Mouse (Mus musculus) midbrain, embryonic 16.5 days (tissue): Measurements from ENCODE around the gene Oasl2. TPM values are rescaled to one million over a fixed set of nuclear protein-coding genes. Genes with fewer than 3 reads are reported as not detected.
"Not testable (repeated sequence)": the region's sequence is repeated elsewhere in the genome, so short reads cannot be mapped to it uniquely, and the experiment has no call there.

ENCODE experiments used
- ATAC-seq: fragments of 200-750 bp; cut with Nextera tagmentation; 2 replicates; pipeline ENCODE4 v1.8.0; 2017; ENCODE audit warnings: moderate TSS enrichment
- H3K27ac ChIP-seq: fragments of 300-500 bp; sonication (generic); 2 replicates; pipeline ENCODE4 v1.5.1; 2014; ENCODE audit warnings: mild to moderate bottlenecking, low read length, mixed read lengths
- H3K27me3 ChIP-seq: fragments of 300-500 bp; sonication (generic); 2 replicates; pipeline ENCODE4 v1.6.1; 2014; ENCODE audit warnings: low read depth, low read length, mixed read lengths; ENCODE audit not compliant: control insufficient read depth, insufficient read depth
- H3K36me3 ChIP-seq: fragments of 300-500 bp; sonication (generic); 2 replicates; pipeline ENCODE4 v1.6.1; 2014; ENCODE audit warnings: mild to moderate bottlenecking, low read length, moderate library complexity, mixed read lengths; ENCODE audit not compliant: control insufficient read depth, insufficient read depth
- H3K4me1 ChIP-seq: fragments of 300-500 bp; sonication (generic); 2 replicates; pipeline ENCODE4 v1.6.1; 2014; ENCODE audit warnings: mild to moderate bottlenecking, low read length, mixed read lengths; ENCODE audit not compliant: control insufficient read depth, insufficient read depth
- H3K4me2 ChIP-seq: fragments of 300-500 bp; sonication (generic); 2 replicates; pipeline ENCODE4 v1.6.1; 2014; ENCODE audit warnings: mild to moderate bottlenecking, low read length, mixed read lengths
- H3K4me3 ChIP-seq: fragments of 300-500 bp; sonication (generic); 2 replicates; pipeline ENCODE4 v1.5.1; 2014; ENCODE audit warnings: low read depth, mild to moderate bottlenecking, low read length, moderate library complexity, mixed read lengths
- H3K9ac ChIP-seq: fragments of 300-500 bp; sonication (generic); 2 replicates; pipeline ENCODE4 v1.6.1; 2014; ENCODE audit warnings: low read depth, low read length, mixed read lengths
- H3K9me3 ChIP-seq: fragments of 300-500 bp; sonication (generic); replicated peaks from 2 replicates; pipeline ENCODE4 v1.6.1; 2014; ENCODE audit warnings: mild to moderate bottlenecking, low read length, mixed read lengths; ENCODE audit not compliant: control insufficient read depth, poor library complexity, severe bottlenecking
- WGBS: fragments of 180-500 bp; shearing (Covaris S2); extraction: QIAGEN DNeasy Blood & Tissue Kit; methylation state at CpG from one replicate; pipeline ENCODE4 v1.1.7; 2014; 5-methylcytosine and 5-hydroxymethylcytosine counted together
- polyA plus RNA-seq: library from polyadenylated mRNA; unstranded; fragments of >200 nt; fragmentation: Nextera tagmentation; extraction: Ambion mirVana; gene quantifications from 2 replicates; pipeline ENCODE4 v1.2.1, GENCODE M21; 2015

Gene Oasl2
- polyA plus RNA-seq, 1 experiment from 2014 or later: 3.1 TPM

GRCm38 (mm10) chr5:114876331-114876730, 20.4 kb upstream of the Oasl2 start:
- Histone ChIP-seq H3K27ac (no peak overlapping the region), H3K27me3 (no peaks in the 10 kb centered on the region), H3K4me1 (no peaks in the 10 kb centered on the region), H3K36me3 (no peaks in the 10 kb centered on the region), H3K4me3 (no peak overlapping the region), H3K4me2 (no peak overlapping the region), H3K9me3 (no peaks in the 10 kb centered on the region), H3K9ac (no peak overlapping the region)
- ATAC-seq: no peak
- WGBS: 26% methylated on average over 6 of the region's 6 CpGs

DNA sequence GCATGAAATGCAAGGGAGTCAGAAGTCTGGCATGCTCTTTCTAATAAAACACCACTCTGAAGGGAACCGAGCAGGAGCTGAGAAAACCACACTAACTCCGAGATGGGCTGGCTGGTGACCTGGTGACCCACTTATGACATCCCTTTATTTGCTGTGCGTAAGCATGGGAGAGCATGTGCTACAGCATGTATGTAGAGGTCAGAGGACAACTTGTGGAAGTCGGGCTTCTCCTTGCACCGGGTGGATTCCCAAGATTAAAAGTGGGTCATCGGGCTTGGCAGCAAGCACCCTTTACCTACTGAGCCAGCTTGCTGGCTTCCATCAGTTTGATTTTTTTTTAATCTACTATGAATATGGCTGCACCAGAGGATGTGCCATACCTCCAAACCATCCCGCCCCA, 19.2 kb upstream of the Oasl2 start:
- H3K27me3 ChIP-seq: no peaks in the 10 kb centered on the region
- ATAC-seq: no peak
- H3K27ac ChIP-seq: no peak overlapping the region
- H3K4me3 ChIP-seq: no peak overlapping the region
- H3K4me2 ChIP-seq: no peak overlapping the region
- no peaks in the 10 kb centered on the region for H3K36me3 ChIP-seq
- H3K4me1 ChIP-seq: no peaks in the 10 kb centered on the region
- no peaks in the 10 kb centered on the region for H3K9me3 ChIP-seq
- WGBS: 61% methylated on average over 7 of the region's 7 CpGs
- no peak overlapping the region for H3K9ac ChIP-seq

DNA sequence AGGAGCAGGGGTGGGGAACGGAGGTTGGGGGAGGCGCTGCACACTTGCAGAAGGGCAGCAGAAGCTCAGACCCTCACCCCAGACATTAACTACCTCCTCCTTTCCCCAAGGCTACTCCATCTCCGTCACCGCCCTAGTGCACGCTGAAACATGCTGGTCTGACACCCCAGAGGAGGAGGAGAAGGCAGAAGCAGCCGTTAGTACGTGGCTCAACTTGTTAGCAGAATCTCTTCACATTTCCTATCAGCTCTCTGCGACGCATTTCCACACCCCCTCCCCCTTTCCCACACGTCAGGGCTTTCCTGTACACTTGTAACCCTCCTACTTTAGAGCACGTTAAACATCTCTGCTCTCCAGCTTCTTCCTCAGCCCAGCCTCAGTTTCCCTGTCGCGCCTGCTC, 17.3 kb upstream of the Oasl2 start:
- Histone ChIP-seq H3K9ac (no peak overlapping the region), H3K36me3 (no peaks in the 10 kb centered on the region), H3K4me3 (no peak overlapping the region), H3K9me3 (no peaks in the 10 kb centered on the region), H3K4me1 (no peaks in the 10 kb centered on the region), H3K27ac (no peak overlapping the region), H3K4me2 (no peak overlapping the region), H3K27me3 (no peaks in the 10 kb centered on the region)
- WGBS: 72% methylated on average over 13 of the region's 13 CpGs
- no peak for ATAC-seq

- ATAC-seq, H3K9me3 ChIP-seq, H3K4me3 ChIP-seq, H3K4me2 ChIP-seq, H3K4me1 ChIP-seq, H3K9ac ChIP-seq, H3K27me3 ChIP-seq, H3K36me3 ChIP-seq, H3K27ac ChIP-seq: not testable (repeated sequence)
- 88% methylated on average over 6 of the region's 7 CpGs for WGBS
These were observed 14.4 kb upstream of the Oasl2 start for GRCm38 (mm10) chr5:114882319-114882718.

DNA sequence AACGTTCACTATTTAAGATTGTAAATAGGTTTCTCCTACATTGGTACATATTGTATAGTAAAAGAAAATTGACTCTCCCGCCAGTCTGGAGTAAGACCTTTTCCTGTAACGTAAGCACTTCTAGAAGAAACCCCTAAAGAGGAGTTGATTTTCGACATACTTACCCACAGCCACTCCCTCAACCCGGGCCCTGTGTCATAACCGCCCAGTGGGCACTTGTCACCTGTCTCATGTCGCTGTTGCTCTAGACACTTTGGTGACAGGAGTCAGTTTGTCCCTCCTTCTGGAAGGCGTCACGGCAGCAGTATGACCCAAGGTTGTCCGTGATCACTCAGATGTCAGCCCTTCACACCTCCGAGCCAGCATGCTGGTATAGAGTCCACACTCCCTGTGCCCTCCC, 13.7 kb upstream of the Oasl2 start:
- no peak overlapping the region for H3K9ac ChIP-seq
- no peaks in the 10 kb centered on the region for H3K9me3 ChIP-seq
- no peak overlapping the region for H3K4me2 ChIP-seq
- WGBS: 94% methylated on average over 11 of the region's 11 CpGs
- ATAC-seq: no peak
- no peaks in the 10 kb centered on the region for H3K4me1 ChIP-seq
- no peak overlapping the region for H3K4me3 ChIP-seq
- H3K27ac ChIP-seq: no peak overlapping the region
- H3K27me3 ChIP-seq: no peaks in the 10 kb centered on the region
- H3K36me3 ChIP-seq: no peaks in the 10 kb centered on the region

- Histone ChIP-seq H3K9ac (no peak overlapping the region), H3K36me3 (no peaks in the 10 kb centered on the region), H3K27ac (no peak overlapping the region), H3K4me2 (no peak overlapping the region), H3K27me3 (no peaks in the 10 kb centered on the region), H3K9me3 (no peaks in the 10 kb centered on the region), H3K4me3 (no peak overlapping the region), H3K4me1 (no peaks in the 10 kb centered on the region)
- no peak for ATAC-seq
- WGBS: 87% methylated on average over 6 of the region's 6 CpGs
These were observed 9.9 kb upstream of the Oasl2 start for GRCm38 (mm10) chr5:114886801-114887200.

GRCm38 (mm10) chr5:114888995-114889394, 7.7 kb upstream of the Oasl2 start:
- no peak for ATAC-seq
- Histone ChIP-seq H3K4me2 (no peak overlapping the region), H3K4me1 (no peaks in the 10 kb centered on the region), H3K9ac (no peak overlapping the region), H3K9me3 (no peaks in the 10 kb centered on the region), H3K27ac (no peak overlapping the region), H3K4me3 (no peak overlapping the region), H3K36me3 (no peaks in the 10 kb centered on the region), H3K27me3 (no peaks in the 10 kb centered on the region)
- WGBS: 79% methylated on average over 2 of the region's 2 CpGs

GRCm38 (mm10) chr5:114895542-114895941, 1.2 kb upstream of the Oasl2 start:
- Histone ChIP-seq H3K27ac (no peak overlapping the region), H3K4me1 (no peaks in the 10 kb centered on the region), H3K9me3 (no peaks in the 10 kb centered on the region), H3K27me3 (no peaks in the 10 kb centered on the region), H3K36me3 (no peaks in the 10 kb centered on the region), H3K4me2 (no peak overlapping the region), H3K4me3 (no peak overlapping the region), H3K9ac (no peak overlapping the region)
- WGBS: 88% methylated on average over 4 of the region's 4 CpGs
- ATAC-seq: no peak

DNA sequence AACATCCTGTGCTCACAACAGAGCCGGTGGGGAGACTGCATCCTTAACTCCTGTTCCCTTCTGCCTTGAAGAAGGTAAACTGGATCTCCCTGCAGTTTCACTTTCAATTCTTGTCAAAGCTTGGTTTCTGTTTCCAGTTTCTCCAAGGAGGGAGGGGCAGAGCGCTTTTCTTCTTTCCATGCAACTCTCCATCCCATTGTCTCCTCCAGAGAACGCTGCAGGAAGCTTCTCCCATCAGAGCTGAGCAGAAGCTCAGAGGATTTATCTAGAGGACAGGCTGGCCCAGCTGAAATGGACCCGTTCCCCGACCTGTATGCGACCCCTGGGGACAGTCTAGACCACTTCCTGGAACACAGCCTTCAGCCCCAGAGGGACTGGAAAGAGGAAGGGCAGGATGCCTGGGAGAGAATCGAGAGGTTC, 648 bp downstream of the Oasl2 start:
- WGBS: 7% methylated on average over 7 of the region's 7 CpGs
- Histone ChIP-seq H3K4me2 (peak overlapping the region; percentile 8; the same call in 1 of the 2 replicates), H3K27ac (no peak overlapping the region), H3K9ac (no peak overlapping the region), H3K4me3 (no peak overlapping the region), H3K27me3 (no peaks in the 10 kb centered on the region), H3K36me3 (no peaks in the 10 kb centered on the region), H3K4me1 (no peaks in the 10 kb centered on the region), H3K9me3 (no peaks in the 10 kb centered on the region)
- no peak for ATAC-seq

DNA sequence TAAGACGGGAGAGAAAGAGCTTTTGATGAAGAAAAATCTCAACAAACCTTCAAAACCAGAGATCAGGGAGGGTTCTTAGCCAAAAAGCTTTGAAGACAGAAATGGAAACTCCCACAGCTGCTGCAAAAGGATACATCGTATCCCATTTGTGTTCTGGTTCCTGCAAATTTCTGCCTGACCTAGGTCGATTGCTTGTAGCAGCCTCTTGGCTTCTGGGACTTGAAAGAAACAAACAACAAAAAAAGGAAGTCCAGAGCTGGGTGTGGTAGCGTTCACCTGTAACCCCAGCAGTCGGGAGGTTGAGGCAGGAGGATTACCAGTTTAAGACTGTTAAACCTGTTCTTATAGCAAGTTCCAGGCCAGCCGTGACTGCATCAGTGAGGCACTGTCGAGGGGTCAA, 2.1 kb downstream of the Oasl2 start:
- H3K9me3 ChIP-seq: no peaks in the 10 kb centered on the region
- WGBS: 79% methylated on average over 7 of the region's 7 CpGs
- no peaks in the 10 kb centered on the region for H3K4me1 ChIP-seq
- H3K4me3 ChIP-seq: no peak overlapping the region
- H3K36me3 ChIP-seq: no peaks in the 10 kb centered on the region
- no peak overlapping the region for H3K9ac ChIP-seq
- ATAC-seq: no peak
- H3K27ac ChIP-seq: no peak overlapping the region
- H3K27me3 ChIP-seq: no peaks in the 10 kb centered on the region
- H3K4me2 ChIP-seq: no peak overlapping the region
